Mouse (Mus musculus) embryonic fibroblast, embryonic 13.5 days (primary cell): ENCODE data around the gene Kcnab2. TPM values are rescaled to one million over a fixed set of nuclear protein-coding genes. Genes with fewer than 3 reads are reported as not detected.

Source experiments
- H3K27ac ChIP-seq: 2 replicates; pipeline ENCODE4 v1.5.1; 2012; ENCODE audit warnings: low read length, control low read depth, inconsistent platforms; ENCODE audit not compliant: insufficient read depth
- H3K4me1 ChIP-seq: 2 replicates; pipeline ENCODE4 v1.6.1; 2011; ENCODE audit warnings: low read length; ENCODE audit not compliant: control insufficient read depth, insufficient read depth
- H3K4me3 ChIP-seq: 2 replicates; pipeline ENCODE4 v1.5.1; 2011; ENCODE audit warnings: mild to moderate bottlenecking, control low read depth, low read length; ENCODE audit not compliant: insufficient read depth
- CTCF ChIP-seq: IDR thresholded peaks from 2 replicates; pipeline ENCODE4 v1.5.1; 2011; ENCODE audit warnings: mild to moderate bottlenecking, control low read depth, low read length, moderate library complexity, borderline replicate concordance; ENCODE audit not compliant: insufficient read depth
- POLR2A ChIP-seq: IDR thresholded peaks from 2 replicates; pipeline ENCODE4 v1.6.1; 2011; ENCODE audit warnings: low read depth, mild to moderate bottlenecking, control low read depth, low read length, moderate library complexity
- polyA plus RNA-seq: library from polyadenylated mRNA; stranded (reverse); fragments of >200 nt; gene quantifications from 2 replicates; pipeline ENCODE4 v1.2.4, GENCODE M21; 2011; ENCODE audit warnings: low read depth; ENCODE audit not compliant: missing spikeins, insufficient read length

Kcnab2 gene
- polyA plus RNA-seq, 1 experiment: 3.6 TPM

DNA sequence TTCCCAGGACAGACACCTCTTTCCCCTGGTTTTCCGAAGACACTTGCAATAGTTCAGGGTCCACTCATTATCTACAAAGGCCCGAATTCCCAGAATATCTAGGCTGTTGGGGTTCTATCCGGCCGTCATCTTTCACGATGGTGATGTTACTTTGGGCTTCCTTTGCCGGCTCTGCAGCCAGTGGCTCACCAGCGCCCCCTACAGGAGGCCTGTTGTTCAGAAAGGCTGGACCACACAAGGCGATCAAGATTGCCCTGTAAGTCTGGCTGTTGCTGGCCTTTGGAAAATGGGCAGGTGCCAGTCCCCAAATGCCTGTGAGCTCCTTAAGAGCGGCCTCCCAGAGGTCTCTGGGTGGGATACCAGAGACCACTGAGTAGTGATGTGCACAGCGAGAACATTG is 42.4 kb downstream of the Kcnab2 start:
- Histone ChIP-seq H3K27ac (no peak overlapping the region), H3K4me3 (peak overlapping the region; percentile 4; the same call in 1 of the 2 replicates), H3K4me1 (no peaks in the 10 kb centered on the region)
- TF ChIP-seq CTCF: peak; percentile 85
- TF ChIP-seq POLR2A: no peak

GRCm38 (mm10) chr4:152434836-152435235 is 42.8 kb downstream of the Kcnab2 start:
- TF ChIP-seq POLR2A (no peak), CTCF (peak; percentile 95)
- H3K27ac ChIP-seq: no peak overlapping the region
- no peaks in the 10 kb centered on the region for H3K4me1 ChIP-seq
- peak overlapping the region; percentile 4; the same call in 1 of the 2 replicates for H3K4me3 ChIP-seq

- Histone ChIP-seq H3K4me1 (no peaks in the 10 kb centered on the region), H3K4me3 (no peak overlapping the region), H3K27ac (no peak overlapping the region)
- peak; percentile 75 for TF ChIP-seq CTCF
- TF ChIP-seq POLR2A: no peak
Observed at GRCm38 (mm10) chr4:152432308-152432707, 45.4 kb downstream of the Kcnab2 start.

- TF ChIP-seq CTCF (no peak), POLR2A (no peak)
- no peaks in the 10 kb centered on the region for H3K4me1 ChIP-seq
- no peak overlapping the region for H3K27ac ChIP-seq
- no peak overlapping the region for H3K4me3 ChIP-seq
Observed at GRCm38 (mm10) chr4:152428259-152428658, 49.4 kb downstream of the Kcnab2 start.

DNA sequence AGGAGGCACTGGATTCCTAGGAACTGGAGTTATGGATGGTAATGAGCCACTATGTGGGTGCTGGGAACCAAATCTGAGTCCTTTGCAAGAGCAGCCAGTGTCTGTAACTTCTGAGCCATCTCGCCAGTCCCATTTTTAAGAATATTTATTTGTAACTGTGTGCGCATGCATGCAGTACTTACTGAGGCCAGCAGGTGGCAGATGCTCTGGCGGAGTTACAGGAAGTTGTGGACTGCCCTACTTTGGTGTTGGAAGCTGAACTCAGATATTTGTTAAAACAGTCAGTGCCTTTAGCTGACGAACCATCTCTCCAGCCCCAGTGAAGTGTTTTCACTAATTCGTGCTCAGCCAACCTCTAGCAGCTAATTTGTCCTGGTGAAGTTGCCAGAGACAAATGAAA is 52.7 kb downstream of the Kcnab2 start:
- H3K27ac ChIP-seq: no peak overlapping the region
- no peak overlapping the region for H3K4me3 ChIP-seq
- H3K4me1 ChIP-seq: no peaks in the 10 kb centered on the region
- TF ChIP-seq CTCF: peak; percentile 59; the same call in 1 of the 2 replicates
- TF ChIP-seq POLR2A: no peak

DNA sequence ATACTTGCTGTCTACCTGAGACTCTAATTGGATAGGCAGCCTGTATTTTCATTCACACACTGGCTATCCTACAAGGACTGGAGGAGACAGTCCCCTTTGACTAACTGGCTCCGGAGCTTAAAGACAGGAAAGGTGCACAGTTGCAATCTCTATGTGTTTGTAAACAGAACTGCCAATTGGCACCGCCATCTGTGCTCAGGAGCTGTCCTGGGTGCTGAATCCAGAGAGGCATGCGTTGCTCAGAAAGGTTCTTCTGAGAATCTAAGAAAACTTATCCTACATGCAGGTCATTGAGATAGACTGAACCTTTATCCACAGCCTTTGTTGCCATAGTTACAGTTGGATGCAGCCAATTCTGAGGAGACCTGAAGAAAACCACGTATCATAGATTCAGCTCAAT is 53.3 kb downstream of the Kcnab2 start:
- Histone ChIP-seq H3K4me1 (no peaks in the 10 kb centered on the region), H3K4me3 (no peak overlapping the region), H3K27ac (no peak overlapping the region)
- TF ChIP-seq CTCF (no peak), POLR2A (no peak)

- TF ChIP-seq POLR2A (no peak), CTCF (no peak)
- no peaks in the 10 kb centered on the region for H3K4me1 ChIP-seq
- H3K27ac ChIP-seq: no peak overlapping the region
- no peak overlapping the region for H3K4me3 ChIP-seq
Observed at GRCm38 (mm10) chr4:152423576-152423975, 54.1 kb downstream of the Kcnab2 start.

- no peaks in the 10 kb centered on the region for H3K4me1 ChIP-seq
- no peak overlapping the region for H3K4me3 ChIP-seq
- H3K27ac ChIP-seq: no peak overlapping the region
- no peak for TF ChIP-seq CTCF
- TF ChIP-seq POLR2A: no peak
Observed at GRCm38 (mm10) chr4:152418229-152419060, 59.2 kb downstream of the Kcnab2 start.

- no peak for TF ChIP-seq CTCF
- TF ChIP-seq POLR2A: no peak
- H3K27ac ChIP-seq: peak overlapping the region; percentile 41; the same call in 1 of the 2 replicates
- peaks cover 6% of the 10 kb centered on the region for H3K4me1 ChIP-seq
- no peak overlapping the region for H3K4me3 ChIP-seq
Observed at GRCm38 (mm10) chr4:152412524-152413080, 65.1 kb downstream of the Kcnab2 start.

DNA sequence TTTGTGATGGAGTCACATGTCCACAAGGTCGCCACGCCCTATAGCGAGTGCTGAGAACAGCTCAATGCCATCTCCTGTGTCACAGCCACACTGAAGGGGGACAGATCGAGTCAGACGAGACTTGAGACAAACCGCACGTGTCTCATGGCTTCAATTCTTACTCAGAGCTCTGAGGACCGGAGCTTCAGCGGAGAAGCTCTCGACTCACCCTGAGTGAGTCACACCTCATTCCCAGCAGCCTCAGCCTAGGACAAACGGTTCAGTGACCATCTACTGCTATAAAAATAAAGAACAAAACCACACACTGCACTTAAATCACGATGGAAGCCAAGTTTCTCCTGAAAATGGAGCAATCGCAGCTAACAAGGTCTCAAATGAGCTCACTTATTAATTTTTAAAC is 66.7 kb downstream of the Kcnab2 start:
- no peak for TF ChIP-seq CTCF
- TF ChIP-seq POLR2A: no peak

More for the DNA sequence above, 66.7 kb downstream of the Kcnab2 start:
- no peak overlapping the region for H3K4me3 ChIP-seq
- H3K4me1 ChIP-seq: peaks cover 6% of the 10 kb centered on the region
- peak overlapping the region; percentile 75 for H3K27ac ChIP-seq
